Mouse (Mus musculus) embryonic stem cell, embryonic (primary cell): Measurements from ENCODE around the gene Cacna1d.

Experiments
- CTCF ChIA-PET, 4 experiments: fragments of 300-600 bp in 2 of 4; fragments of 350-600 bp in 2 of 4; sonication (Branson Sonifier 250); formaldehyde crosslinking; loops; one replicate each; lab custom pipeline; 2022; ENCODE audit warnings: inconsistent platforms in 2 of 4; lab: Charles Lee
- POLR2A ChIA-PET, 4 experiments: fragments of 300-600 bp in 2 of 4; fragments of 350-600 bp in 2 of 4; sonication (Branson Sonifier 250); formaldehyde crosslinking; loops; one replicate each; lab custom pipeline; 2022; ENCODE audit warnings: antibody characterized with exemption in 4 of 4, inconsistent platforms in 1 of 4; lab: Charles Lee

The Cacna1d gene

GRCm38 (mm10) chr14:30175362-30175761, 315.9 kb downstream of the Cacna1d start:
- POLR2A ChIA-PET: no interaction called here
- CTCF ChIA-PET: interaction anchor here in 1 of 4 experiments (0.6 kb wide), 1 partner anchor 32 kb away, joined by 5 read pairs; no protein-coding TSS in a partner anchor

DNA sequence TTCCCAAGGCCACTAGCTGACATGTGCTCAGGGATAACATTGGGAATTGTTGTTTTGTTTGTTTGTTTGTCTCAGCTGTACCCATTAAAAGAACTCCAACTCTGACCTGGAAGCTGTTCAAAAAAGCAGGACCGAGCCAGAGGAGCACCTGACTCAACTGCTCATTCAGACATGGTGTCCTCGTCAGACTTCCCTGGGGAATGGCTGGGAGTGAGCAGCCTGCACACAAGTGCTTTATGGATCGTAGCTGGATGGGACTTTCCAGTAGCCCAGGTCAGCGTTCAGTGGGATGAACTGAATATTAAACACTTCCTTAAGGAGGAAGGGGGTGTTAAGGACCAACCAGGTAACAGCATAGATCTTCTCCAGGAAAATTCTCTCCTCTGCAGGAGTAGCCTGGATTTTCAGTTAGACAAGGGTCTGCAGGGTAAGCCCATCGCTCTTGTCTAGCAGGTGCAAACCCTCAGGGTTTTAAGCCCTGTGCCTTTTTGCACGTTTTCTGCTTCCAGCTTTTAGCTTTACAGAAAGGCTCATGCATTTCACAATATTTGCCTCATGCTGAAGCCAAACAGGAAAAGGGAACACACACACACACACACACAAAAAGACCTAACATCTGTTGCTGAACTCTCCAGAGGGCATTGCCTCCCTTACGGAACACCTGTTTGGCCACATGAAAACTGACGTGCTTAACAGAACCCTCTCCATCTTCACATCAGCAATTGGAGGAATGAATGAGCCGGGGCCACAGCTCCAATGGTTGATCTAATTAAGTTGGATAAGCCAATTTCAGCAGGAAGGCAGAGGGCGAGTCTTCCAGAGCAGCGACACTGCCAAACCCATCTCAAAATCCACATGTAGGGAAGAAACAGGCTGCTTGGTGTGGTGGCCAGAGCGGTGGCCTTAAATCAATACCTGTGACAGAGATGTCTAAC, 318.2 kb downstream of the Cacna1d start:
- POLR2A ChIA-PET: interaction anchor here in 2 of 4 experiments (0.6 to 0.8 kb wide), 2 partner anchors 151 to 837 kb away, joined by 3 read pairs; no protein-coding TSS in a partner anchor
- CTCF ChIA-PET: no interaction called here

- POLR2A ChIA-PET: no interaction called here
- CTCF ChIA-PET: no interaction called here
These were observed 319.7 kb downstream of the Cacna1d start for GRCm38 (mm10) chr14:30171593-30171992.

DNA sequence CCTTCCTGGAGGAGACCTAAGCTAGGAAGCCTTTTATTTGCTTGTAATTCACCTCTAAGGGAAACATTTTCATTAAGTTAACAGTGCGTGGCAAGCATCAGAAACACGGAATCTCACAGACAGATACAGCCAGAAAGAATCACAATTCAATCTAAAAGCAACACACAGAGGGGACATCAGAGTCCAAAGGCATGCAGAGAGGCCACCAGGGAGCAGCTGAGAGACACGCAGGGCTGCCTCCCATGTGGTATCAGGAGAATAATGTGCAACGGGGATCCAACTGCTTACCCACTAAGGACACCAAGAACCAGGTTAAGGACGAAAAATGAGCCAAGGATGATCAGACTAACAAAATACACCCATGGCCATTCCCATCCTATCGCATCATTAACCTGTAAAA, 320.2 kb downstream of the Cacna1d start:
- POLR2A ChIA-PET: interaction anchor here in 1 of 4 experiments (0.6 kb wide), 1 partner anchor 582 kb away, joined by 4 read pairs; no protein-coding TSS in a partner anchor

GRCm38 (mm10) chr14:30169455-30169854, 321.8 kb downstream of the Cacna1d start:
- POLR2A ChIA-PET: interaction anchor here in 1 of 4 experiments (0.6 kb wide), 1 partner anchor 755 kb away, joined by 3 read pairs; no protein-coding TSS in a partner anchor
- CTCF ChIA-PET: no interaction called here

More for the DNA sequence above, 320.2 kb downstream of the Cacna1d start:
- CTCF ChIA-PET: no interaction called here

- ChIA-PET POLR2A (no interaction called here), CTCF (no interaction called here)
These were observed 322.4 kb downstream of the Cacna1d start for GRCm38 (mm10) chr14:30168902-30169301.

- ChIA-PET CTCF (no interaction called here), POLR2A (no interaction called here)
These were observed 322.9 kb downstream of the Cacna1d start for GRCm38 (mm10) chr14:30168387-30168786.

DNA sequence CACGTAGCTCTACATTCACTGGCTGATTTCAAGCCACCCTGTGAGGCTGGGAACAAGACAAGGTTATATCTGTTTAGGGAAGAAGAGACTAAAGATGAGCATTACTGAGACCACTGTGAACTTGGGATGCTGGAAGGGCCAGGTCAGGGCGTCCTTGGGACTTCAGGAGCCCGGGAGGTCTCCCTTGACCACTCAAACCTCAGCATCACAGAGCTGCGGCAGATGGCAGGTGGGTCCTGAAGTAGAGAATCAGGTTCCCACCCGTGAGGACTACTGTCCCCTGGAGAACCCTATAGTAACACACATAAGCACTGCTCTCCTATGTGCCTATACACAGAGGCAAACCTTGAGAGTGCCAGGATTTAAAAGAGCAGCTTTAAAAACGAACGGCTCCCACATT, 323.6 kb downstream of the Cacna1d start:
- ChIA-PET POLR2A (no interaction called here), CTCF (no interaction called here)

DNA sequence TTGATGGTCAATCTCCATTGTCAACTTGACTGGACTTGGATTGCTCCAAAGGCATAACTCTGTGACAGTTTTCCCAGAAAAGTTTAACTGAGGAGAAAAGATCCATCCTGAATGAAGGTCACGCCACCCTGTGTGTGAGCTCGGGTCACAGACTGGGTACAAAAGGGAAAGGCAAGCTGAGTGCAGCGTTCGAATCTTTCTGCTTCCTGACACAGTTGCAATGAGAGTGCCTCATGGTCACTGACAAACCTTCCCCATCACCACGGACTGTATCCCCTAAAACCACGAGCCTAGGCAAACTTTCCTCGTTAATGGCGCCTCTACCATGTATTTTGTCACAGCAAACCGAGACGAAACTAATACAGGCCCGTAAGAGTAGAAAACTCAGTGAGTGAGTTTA, 325.2 kb downstream of the Cacna1d start:
- CTCF ChIA-PET: interaction anchor here in 1 of 4 experiments (1.2 kb wide), 1 partner anchor 36 kb away, joined by 3 read pairs; no protein-coding TSS in a partner anchor
- POLR2A ChIA-PET: interaction anchor here in 2 of 4 experiments (0.6 to 0.7 kb wide), 2 partner anchors 16 to 97 kb away, joined by 3 to 4 read pairs; no protein-coding TSS in a partner anchor

- ChIA-PET CTCF (interaction anchor here in 2 of 4 experiments (0.6 to 1.3 kb wide), 3 partner anchors 23 to 98 kb away, joined by 3 to 4 read pairs (median 3); no protein-coding TSS in a partner anchor), POLR2A (interaction anchor here in 1 of 4 experiments (1.2 to 1.8 kb wide), 3 partner anchors 9 to 20 kb away, joined by 3 to 6 read pairs (median 4); no protein-coding TSS in a partner anchor)
These were observed 327.2 kb downstream of the Cacna1d start for GRCm38 (mm10) chr14:30163733-30164708.

- ChIA-PET POLR2A (no interaction called here), CTCF (interaction anchor here in 1 of 4 experiments (0.6 kb wide), 1 partner anchor 1248 kb away, joined by 3 read pairs; no protein-coding TSS in a partner anchor)
These were observed 343.5 kb downstream of the Cacna1d start for GRCm38 (mm10) chr14:30147774-30148173.

DNA sequence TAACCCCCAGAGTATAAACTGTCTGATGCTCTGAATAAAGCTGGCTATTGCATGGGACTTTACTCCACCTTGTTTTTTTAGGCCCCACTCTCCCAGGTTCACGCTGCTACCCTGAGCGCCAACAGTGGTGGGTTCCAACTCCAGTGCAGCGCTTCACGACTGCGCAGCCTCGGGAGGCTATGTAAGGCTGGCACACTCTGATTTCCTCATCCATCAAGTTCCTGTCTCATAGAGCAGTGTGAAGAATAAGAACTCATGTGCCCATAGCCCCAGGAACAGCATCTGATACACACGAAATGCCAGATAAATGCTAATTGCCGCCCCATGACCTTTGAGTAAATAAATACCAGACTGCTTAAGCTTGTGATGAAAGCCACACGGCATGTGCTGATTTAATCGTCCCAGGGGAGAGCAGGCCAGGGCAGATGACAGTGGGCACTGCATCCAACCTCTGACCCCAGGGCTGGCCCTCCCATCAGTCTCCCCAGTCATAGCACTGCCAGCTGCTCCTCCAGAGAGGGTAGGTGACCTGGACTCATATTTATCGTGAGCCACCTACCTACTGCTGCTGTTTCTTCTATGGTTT, 352.8 kb downstream of the Cacna1d start:
- ChIA-PET CTCF (interaction anchor here in 3 of 4 experiments (0.6 to 3.9 kb wide), 4 partner anchors 187 to 472 kb away, joined by 3 to 26 read pairs (median 4); no protein-coding TSS in a partner anchor), POLR2A (interaction anchor here in 2 of 4 experiments (0.6 to 1.1 kb wide), 3 partner anchors 166 to 320 kb away, joined by 3 to 7 read pairs (median 3); no protein-coding TSS in a partner anchor)

DNA sequence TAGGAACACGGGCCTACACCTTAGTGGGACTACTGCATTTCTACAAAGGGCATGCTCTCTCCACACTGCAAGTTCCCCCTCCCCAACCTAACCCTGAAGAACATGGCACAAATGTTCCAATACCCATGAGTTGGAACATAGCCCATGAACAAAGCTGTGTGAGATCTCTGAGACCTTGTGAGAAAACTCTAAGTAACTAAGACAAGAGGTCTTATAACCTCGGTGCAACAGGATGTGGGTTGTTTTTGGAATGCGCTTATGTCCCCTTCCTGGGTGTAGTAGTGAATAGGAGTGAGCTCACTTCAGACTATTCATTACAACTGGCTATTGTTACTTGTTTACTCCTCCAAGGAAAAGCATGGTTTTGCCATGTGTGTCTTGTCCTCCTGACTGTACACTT, 353.3 kb downstream of the Cacna1d start:
- ChIA-PET POLR2A (no interaction called here), CTCF (interaction anchor here in 2 of 4 experiments (1.2 to 3.9 kb wide), 2 partner anchors 26 to 321 kb away, joined by 3 to 26 read pairs; no protein-coding TSS in a partner anchor)

- ChIA-PET CTCF (interaction anchor here (0.6 to 3.9 kb wide), 9 partner anchors 25 to 476 kb away, joined by 3 to 26 read pairs (median 3); no protein-coding TSS in a partner anchor), POLR2A (no interaction called here)
These were observed 354.3 kb downstream of the Cacna1d start for GRCm38 (mm10) chr14:30136965-30137364.

DNA sequence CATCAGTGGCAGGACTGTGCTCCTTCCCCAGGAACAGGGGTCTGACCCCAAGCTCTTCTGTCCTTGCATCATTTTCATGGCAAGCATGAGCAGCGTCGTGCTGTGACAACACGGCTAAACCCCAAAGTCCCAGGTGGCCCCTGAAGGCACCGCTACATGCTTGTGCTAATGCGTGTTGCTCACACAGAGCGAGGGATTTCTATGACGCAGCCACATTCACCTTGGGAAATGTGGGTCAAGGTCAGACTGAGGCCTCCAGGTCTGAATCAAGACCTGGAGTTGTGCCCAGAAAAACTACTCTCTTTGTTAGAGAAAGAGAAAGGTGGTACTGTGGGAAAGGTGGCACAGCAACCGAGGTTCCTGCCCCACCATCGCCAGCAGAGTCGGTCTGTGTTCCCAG, 355.9 kb downstream of the Cacna1d start:
- CTCF ChIA-PET: interaction anchor here (0.5 to 3.9 kb wide), 7 partner anchors 66 to 478 kb away, joined by 3 to 26 read pairs (median 3); no protein-coding TSS in a partner anchor
- POLR2A ChIA-PET: interaction anchor here in 2 of 4 experiments (0.9 to 1.3 kb wide), 2 partner anchors 344 to 418 kb away, joined by 3 read pairs; partner anchors contain the start of gene Dcp1a (in 1 of the 2)

DNA sequence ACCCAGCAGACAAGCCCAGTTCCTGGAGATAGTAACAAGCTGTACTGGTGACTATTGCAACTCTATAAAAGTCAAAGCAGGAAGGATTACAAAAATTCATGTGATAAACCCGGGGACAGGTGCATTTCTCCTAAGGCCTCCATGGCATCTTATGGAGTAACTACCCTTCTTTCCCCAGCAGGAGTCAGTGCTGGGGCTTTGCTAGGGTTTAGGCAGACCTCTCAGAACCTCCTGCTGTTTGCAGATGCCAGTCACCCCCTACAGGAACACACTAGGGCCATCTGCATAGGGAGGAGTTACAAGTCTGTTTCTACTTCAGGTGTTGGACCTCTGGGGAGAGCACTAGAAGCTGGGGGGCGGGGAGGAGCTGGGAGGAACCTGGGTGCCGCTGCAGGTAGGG, 357.6 kb downstream of the Cacna1d start:
- ChIA-PET CTCF (interaction anchor here in 3 of 4 experiments (0.8 to 3.8 kb wide), 5 partner anchors 24 to 538 kb away, joined by 3 to 14 read pairs (median 3); no protein-coding TSS in a partner anchor), POLR2A (interaction anchor here in 1 of 4 experiments (0.7 kb wide), 1 partner anchor 581 kb away, joined by 3 read pairs; the partner anchor contains the start of gene Sfmbt1)

GRCm38 (mm10) chr14:30131256-30131655, 360.0 kb downstream of the Cacna1d start:
- POLR2A ChIA-PET: interaction anchor here in 1 of 4 experiments (0.8 kb wide), 1 partner anchor 760 kb away, joined by 4 read pairs; no protein-coding TSS in a partner anchor
- CTCF ChIA-PET: no interaction called here
